Mouse (Mus musculus) erythroblast, embryonic 14.5 days (primary cell): Measurements from ENCODE around the gene Stk10.

ENCODE experiments used
- GATA1 ChIP-seq: IDR thresholded peaks from 2 replicates; pipeline ENCODE4 v1.6.1; 2012; ENCODE audit warnings: low read length, inconsistent platforms, mixed read lengths
- TAL1 ChIP-seq: IDR thresholded peaks from 3 replicates; pipeline ENCODE4 v1.6.1; 2012; ENCODE audit warnings: low read length, inconsistent platforms, mixed read lengths

- TF ChIP-seq GATA1 (no peak), TAL1 (no peak)
Measured at GRCm38 (mm10) chr11:32575964-32576759, 43.1 kb downstream of the Stk10 start.
